Mouse (Mus musculus): ENCODE results near the gene Ccdc40. TPM values are rescaled to one million over a fixed set of nuclear protein-coding genes. Genes with fewer than 3 reads are reported as not detected.
"Not testable (repeated sequence)": the region's sequence is repeated elsewhere in the genome, so short reads cannot be mapped to it uniquely, and the experiment has no call there.

Gene Ccdc40
- polyA plus RNA-seq, 1 experiment from 2014 or later = 18.6 TPM

DNA sequence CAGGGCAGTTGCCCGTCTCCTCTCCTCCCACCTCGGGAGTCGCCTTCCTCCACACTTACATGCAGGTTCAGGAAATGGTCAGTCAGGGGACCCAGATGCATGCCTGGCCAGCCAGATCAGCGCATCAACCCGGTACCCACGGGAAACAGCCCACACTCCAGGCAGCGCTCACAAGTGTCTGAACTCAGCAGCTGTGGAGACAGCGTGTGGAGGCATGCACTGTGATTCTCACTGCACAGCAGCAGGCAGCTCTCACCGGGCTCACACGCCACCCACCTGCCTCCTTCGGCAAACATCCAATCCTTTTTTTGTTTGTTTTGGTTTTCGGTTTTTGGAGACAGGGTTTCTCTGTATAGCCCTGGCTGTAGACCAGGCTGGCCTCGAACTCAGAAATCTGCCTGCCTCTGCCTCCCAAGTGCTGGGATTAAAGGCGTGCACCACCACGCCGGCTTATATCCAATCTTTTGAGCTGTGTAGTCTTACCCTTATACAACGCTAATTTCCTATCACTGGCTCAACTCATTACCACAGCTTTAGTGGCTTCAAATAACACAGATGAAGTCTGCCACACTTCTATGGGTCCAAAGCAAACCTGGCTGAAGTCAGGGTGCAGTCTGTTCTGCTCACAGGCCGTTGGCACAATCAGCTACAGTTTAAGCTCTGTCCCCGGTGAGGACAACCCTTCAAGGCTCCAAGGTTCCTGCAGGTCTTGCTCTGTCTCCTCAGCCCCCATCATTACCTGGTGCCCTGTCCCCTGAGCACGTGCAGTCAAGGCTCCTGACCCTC is 59.0 kb downstream of the Ccdc40 start:
- no peak overlapping the region for H3K9ac ChIP-seq (ENCODE audit: low read length)
- H3K36me3 ChIP-seq (ENCODE audit: control insufficient read depth, insufficient read depth, low read length) = peaks cover 41% of the 10 kb centered on the region
- H3K4me1 ChIP-seq (ENCODE audit: control insufficient read depth, insufficient read depth, low read length) = no peaks in the 10 kb centered on the region
- DNase-seq (ENCODE audit: low spot score, missing footprints) = no peak
- no peaks in the 10 kb centered on the region for H3K9me3 ChIP-seq (ENCODE audit: control insufficient read depth, low read length)
- H3K27me3 ChIP-seq (ENCODE audit: control insufficient read depth, insufficient read depth, low read length) = no peaks in the 10 kb centered on the region
- no peak for ATAC-seq (ENCODE audit: low FRiP score)
- H3K4me3 ChIP-seq (ENCODE audit: low read depth, low read length) = no peak overlapping the region
- WGBS = 93% methylated on average over 20 of the region's 20 CpGs
- no peak overlapping the region for H3K4me2 ChIP-seq
- H3K27ac ChIP-seq (ENCODE audit: low read depth, low read length) = no peak overlapping the region

DNA sequence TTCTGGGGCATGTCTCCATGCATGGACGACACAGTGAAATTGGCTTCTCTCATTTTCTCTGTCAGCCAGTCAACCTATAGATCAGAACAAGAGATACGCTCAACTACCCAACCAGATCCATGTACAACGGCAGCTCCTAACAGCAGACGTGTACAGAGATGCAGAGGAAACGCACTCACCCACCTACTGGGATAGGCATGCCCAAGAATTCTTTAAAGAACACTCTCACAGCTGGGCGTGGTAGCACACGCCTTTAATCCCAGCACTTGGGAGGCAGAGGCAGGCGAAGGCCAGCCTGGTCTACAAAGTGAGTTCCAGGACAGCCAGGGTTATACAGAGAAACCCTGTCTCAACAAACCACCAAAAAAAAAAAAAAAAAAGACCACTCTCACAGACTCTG is 64.5 kb downstream of the Ccdc40 start:
- not testable (repeated sequence) for DNase-seq (ENCODE audit: low spot score, missing footprints); H3K27me3 ChIP-seq (ENCODE audit: control insufficient read depth, insufficient read depth, low read length); ATAC-seq (ENCODE audit: low FRiP score); H3K27ac ChIP-seq (ENCODE audit: low read depth, low read length); H3K4me2 ChIP-seq; H3K9ac ChIP-seq (ENCODE audit: low read length); H3K4me1 ChIP-seq (ENCODE audit: control insufficient read depth, insufficient read depth, low read length); H3K9me3 ChIP-seq (ENCODE audit: control insufficient read depth, low read length); H3K4me3 ChIP-seq (ENCODE audit: low read depth, low read length)
- peaks cover 65% of the 10 kb centered on the region for H3K36me3 ChIP-seq (ENCODE audit: control insufficient read depth, insufficient read depth, low read length)
- 96% methylated on average over 8 of the region's 8 CpGs for WGBS

DNA sequence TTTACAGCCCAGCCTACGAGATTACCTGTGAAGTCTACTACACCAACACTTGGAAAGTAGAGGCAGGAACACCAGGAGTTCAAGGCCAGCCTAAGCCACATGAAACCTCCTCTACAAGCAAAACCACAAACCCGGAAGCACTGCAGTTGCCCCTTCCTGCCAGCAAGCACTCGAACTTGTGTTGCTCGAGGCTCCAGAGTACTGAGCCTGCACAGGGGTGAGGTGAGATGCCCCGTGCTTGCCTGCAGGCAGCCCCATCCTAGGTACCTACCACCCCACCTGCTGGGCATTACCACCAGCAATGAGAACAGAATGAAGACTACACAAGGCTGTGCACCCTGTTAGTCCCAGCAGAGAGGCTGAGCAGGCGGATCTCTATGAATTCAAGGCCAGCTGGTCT is 69.6 kb downstream of the Ccdc40 start:
- Histone ChIP-seq H3K9ac (ENCODE audit: low read length) (no peak overlapping the region; the same call in 1 of the 2 replicates), H3K27ac (ENCODE audit: low read depth, low read length) (no peak overlapping the region), H3K9me3 (ENCODE audit: control insufficient read depth, low read length) (no peaks in the 10 kb centered on the region), H3K4me1 (ENCODE audit: control insufficient read depth, insufficient read depth, low read length) (peaks cover 16% of the 10 kb centered on the region), H3K27me3 (ENCODE audit: control insufficient read depth, insufficient read depth, low read length) (no peaks in the 10 kb centered on the region), H3K36me3 (ENCODE audit: control insufficient read depth, insufficient read depth, low read length) (peaks cover 34% of the 10 kb centered on the region), H3K4me3 (ENCODE audit: low read depth, low read length) (no peak overlapping the region), H3K4me2 (no peak overlapping the region)
- ATAC-seq (ENCODE audit: low FRiP score) (no peak), DNase-seq (ENCODE audit: low spot score, missing footprints) (peak; percentile 78)
- 88% methylated on average over 6 of the region's 6 CpGs for WGBS

DNA sequence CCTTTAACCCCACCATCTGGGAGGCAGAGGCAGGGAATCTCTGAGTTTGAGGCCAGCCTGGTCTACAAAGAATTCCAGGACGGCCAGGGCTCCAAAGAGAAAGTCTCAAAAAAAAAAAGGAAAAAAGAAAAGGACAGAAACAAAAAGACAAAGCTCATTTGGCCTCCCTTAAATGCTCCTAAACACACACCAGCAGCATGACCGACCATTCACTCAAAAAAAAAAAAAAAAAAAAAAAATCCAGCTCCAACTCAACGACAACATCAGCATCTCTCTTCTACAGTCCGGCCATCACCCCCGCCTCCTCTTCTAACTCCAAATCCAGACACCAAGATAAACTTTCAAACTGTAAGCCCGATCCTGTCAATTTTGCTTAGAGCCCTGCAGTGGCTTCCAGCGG is 70.5 kb downstream of the Ccdc40 start:
- WGBS = 22% methylated on average over 7 of the region's 7 CpGs
- ATAC-seq (ENCODE audit: low FRiP score) = no peak

DNA sequence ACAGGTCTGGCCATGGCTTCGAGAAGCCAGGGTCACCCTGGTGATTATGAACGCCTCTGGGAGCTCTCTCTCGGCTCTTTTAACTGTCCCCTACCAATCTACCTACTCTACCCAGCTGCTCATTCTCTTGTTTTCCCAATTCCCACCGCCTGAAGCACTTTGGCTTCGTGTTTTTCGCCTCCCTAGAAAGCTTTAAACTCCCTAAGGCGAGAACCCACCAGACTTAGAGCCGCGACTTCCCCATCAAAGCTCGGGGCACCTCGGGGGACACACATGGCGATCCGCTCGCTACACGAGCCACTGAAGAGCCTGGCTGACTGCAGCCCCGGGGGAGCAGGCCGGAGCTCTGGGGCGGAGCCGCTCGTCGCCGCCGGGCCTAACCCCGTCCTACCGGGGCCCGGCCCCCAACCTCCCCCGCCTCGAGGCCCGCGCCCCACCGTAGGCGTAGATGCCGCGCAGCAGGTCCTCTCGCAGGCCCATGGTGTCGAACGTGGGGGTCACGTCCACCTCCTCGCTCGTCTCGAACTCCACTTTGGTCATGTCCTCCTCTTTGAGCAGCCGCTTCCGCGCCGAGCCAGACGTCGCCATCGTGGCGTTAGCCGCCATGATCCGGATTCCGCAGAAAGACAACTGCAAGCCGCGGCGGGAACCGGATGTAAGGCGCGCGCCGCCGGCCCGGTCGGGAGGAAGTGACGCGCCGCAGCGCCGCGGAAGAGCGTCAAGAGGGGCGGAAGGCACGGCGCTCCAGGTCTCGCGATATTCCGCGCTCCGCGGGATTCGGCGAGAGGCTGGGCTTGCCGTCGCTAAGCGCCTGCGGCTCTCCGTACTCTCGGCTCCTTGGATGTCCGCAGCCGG is 71.2 kb downstream of the Ccdc40 start, which contains the start of gene Eif4a3:
Gene Eif4a3, minus strand, starts transcription at position 699 of the 855 bp plus-strand sequence.
- H3K9ac ChIP-seq (ENCODE audit: low read length) = peak within 1 kb of the TSS; percentile 94
- no peaks in the 10 kb centered on the region for H3K27me3 ChIP-seq (ENCODE audit: control insufficient read depth, insufficient read depth, low read length)
- DNase-seq (ENCODE audit: low spot score, missing footprints) (peak; percentile 100), ATAC-seq (ENCODE audit: low FRiP score) (peak; percentile 96)
- H3K4me3 ChIP-seq (ENCODE audit: low read depth, low read length) = peak within 1 kb of the TSS; percentile 93
- peaks cover 20% of the 10 kb centered on the region for H3K36me3 ChIP-seq (ENCODE audit: control insufficient read depth, insufficient read depth, low read length)
- H3K4me1 ChIP-seq (ENCODE audit: control insufficient read depth, insufficient read depth, low read length) = peaks cover 16% of the 10 kb centered on the region
- H3K27ac ChIP-seq (ENCODE audit: low read depth, low read length) = peak within 1 kb of the TSS; percentile 97
- peak within 1 kb of the TSS; percentile 89 for H3K4me2 ChIP-seq
- no peaks in the 10 kb centered on the region for H3K9me3 ChIP-seq (ENCODE audit: control insufficient read depth, low read length)
- WGBS = under 1% methylated on average over 89 of the region's 89 CpGs

More for the DNA sequence above, 70.5 kb downstream of the Ccdc40 start:
- H3K27ac ChIP-seq (ENCODE audit: low read depth, low read length) = no peak overlapping the region
- H3K36me3 ChIP-seq (ENCODE audit: control insufficient read depth, insufficient read depth, low read length) = peaks cover 27% of the 10 kb centered on the region
- no peaks in the 10 kb centered on the region for H3K27me3 ChIP-seq (ENCODE audit: control insufficient read depth, insufficient read depth, low read length)
- H3K4me1 ChIP-seq (ENCODE audit: control insufficient read depth, insufficient read depth, low read length) = peaks cover 16% of the 10 kb centered on the region
- H3K9ac ChIP-seq (ENCODE audit: low read length) = peak overlapping the region; percentile 94
- peak overlapping the region; percentile 89 for H3K4me2 ChIP-seq
- H3K4me3 ChIP-seq (ENCODE audit: low read depth, low read length) = peak overlapping the region; percentile 93
- H3K9me3 ChIP-seq (ENCODE audit: control insufficient read depth, low read length) = no peaks in the 10 kb centered on the region
- DNase-seq (ENCODE audit: low spot score, missing footprints) = no peak

DNA sequence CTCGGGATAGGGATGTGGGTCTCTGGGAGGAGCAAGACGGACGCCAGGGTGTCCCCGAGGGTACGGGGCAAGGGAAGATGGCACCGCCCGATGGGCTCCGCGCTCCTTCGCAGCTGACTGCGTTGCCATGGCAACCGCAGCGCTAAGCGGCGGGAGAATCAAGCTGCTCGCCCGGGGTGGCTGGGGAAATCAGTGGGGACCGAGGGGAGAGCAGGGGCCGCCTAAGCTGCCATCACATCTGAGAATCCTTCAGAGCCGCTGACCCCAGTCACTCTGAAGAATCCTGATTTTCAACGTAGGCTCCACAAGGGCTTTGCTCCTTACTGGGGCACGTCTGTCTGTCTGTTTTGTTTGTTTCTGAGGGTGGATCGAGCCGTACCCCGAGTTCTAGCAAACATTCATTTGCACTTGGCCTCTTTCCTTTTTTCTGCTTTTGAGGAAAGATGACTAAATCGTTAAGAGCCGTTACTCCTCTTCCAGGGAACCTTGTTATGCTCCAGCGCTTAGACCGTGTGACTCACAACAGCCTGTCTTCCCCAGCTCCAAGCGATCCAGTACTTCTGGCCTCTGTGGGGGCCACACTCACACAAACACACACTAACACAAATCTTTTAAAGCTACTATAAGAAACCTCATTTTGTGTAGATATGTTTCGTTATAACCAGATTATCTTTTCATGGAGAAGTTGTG is 72.0 kb downstream of the Ccdc40 start:
- H3K27ac ChIP-seq (ENCODE audit: low read depth, low read length) = peak overlapping the region; percentile 97
- 0 out of 2 replicates have a peak, but pooled peaks have one; percentile 11 for ATAC-seq (ENCODE audit: low FRiP score)
- WGBS = 1% methylated on average over 31 of the region's 31 CpGs
- peaks cover 14% of the 10 kb centered on the region for H3K36me3 ChIP-seq (ENCODE audit: control insufficient read depth, insufficient read depth, low read length)
- H3K4me3 ChIP-seq (ENCODE audit: low read depth, low read length) = peak overlapping the region; percentile 93
- no peak for DNase-seq (ENCODE audit: low spot score, missing footprints)
- peak overlapping the region; percentile 94 for H3K9ac ChIP-seq (ENCODE audit: low read length)
- H3K4me2 ChIP-seq = peak overlapping the region; percentile 56
- no peaks in the 10 kb centered on the region for H3K9me3 ChIP-seq (ENCODE audit: control insufficient read depth, low read length)
- H3K4me1 ChIP-seq (ENCODE audit: control insufficient read depth, insufficient read depth, low read length) = peaks cover 16% of the 10 kb centered on the region
- H3K27me3 ChIP-seq (ENCODE audit: control insufficient read depth, insufficient read depth, low read length) = no peaks in the 10 kb centered on the region

DNA sequence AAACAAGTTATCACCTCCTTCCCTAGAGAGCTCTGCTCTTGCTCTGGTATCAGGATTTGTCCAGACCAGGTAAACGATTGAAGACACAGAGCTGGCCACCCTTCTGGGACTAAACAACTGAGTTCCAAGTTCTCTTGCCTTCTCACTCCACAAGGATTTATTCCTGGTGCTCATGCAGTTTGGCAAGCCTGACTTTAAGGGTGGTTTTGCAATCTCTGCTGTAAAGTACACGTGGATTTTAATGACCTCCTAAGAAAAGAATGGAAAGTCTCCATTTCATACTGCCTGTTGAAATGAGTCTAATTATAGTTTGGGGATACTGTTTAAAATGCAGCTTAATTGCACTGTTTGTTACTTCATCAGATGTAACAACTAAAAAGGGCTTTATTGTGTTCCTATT is 72.6 kb downstream of the Ccdc40 start:
- no peaks in the 10 kb centered on the region for H3K27me3 ChIP-seq (ENCODE audit: control insufficient read depth, insufficient read depth, low read length)
- no peak for ATAC-seq (ENCODE audit: low FRiP score)
- H3K9ac ChIP-seq (ENCODE audit: low read length) = peak overlapping the region; percentile 94; the same call in 1 of the 2 replicates
- H3K36me3 ChIP-seq (ENCODE audit: control insufficient read depth, insufficient read depth, low read length) = peaks cover 8% of the 10 kb centered on the region
- no peak overlapping the region for H3K27ac ChIP-seq (ENCODE audit: low read depth, low read length)
- no peaks in the 10 kb centered on the region for H3K9me3 ChIP-seq (ENCODE audit: control insufficient read depth, low read length)
- DNase-seq (ENCODE audit: low spot score, missing footprints) = no peak
- H3K4me2 ChIP-seq = peak overlapping the region; percentile 56
- 33% methylated on average over 2 of the region's 2 CpGs for WGBS
- peak overlapping the region; percentile 93; the same call in 1 of the 2 replicates for H3K4me3 ChIP-seq (ENCODE audit: low read depth, low read length)
- peaks cover 16% of the 10 kb centered on the region for H3K4me1 ChIP-seq (ENCODE audit: control insufficient read depth, insufficient read depth, low read length)

DNA sequence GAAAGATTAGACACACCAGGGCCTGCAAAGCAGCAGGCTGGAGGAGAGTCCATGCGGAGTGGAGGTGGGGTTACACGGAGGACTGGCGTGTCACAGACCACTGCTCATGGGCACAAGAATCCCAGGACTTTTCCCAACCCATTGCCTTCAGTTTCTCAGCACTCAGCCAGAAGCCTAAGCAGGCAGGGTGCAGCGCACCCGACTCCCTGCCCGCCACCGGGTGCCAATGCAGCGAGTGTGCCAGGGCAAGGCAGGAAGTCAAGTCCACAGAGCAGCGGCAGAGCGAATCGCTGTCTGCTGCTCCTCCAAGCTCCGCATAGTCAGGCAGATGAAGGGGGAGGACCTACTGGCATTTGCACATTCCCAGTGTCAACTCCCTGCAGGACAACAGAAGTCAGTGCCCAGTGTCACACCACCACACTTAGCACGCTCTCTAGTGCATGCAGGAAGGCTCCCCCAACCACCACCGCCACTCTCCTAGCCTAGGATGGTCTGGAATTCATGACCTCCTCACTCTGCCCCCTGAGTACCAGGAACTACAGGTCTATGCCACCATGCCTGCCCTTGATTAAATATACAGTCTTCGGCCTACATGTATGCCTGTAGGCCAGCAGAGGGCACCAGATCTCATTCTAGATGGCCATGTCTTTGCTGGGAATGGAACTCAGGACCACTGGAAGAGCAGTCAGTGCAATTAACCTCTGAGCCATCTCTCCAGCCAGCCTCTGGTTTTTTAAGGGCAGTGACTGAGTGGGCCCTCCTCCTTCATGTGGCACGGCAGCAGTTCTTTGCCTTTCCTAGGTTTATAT is 76.7 kb downstream of the Ccdc40 start:
- no peak overlapping the region for H3K4me2 ChIP-seq
- 44% methylated on average over 16 of the region's 16 CpGs for WGBS
- H3K36me3 ChIP-seq (ENCODE audit: control insufficient read depth, insufficient read depth, low read length) = no peaks in the 10 kb centered on the region
- H3K9ac ChIP-seq (ENCODE audit: low read length) = no peak overlapping the region
- no peaks in the 10 kb centered on the region for H3K9me3 ChIP-seq (ENCODE audit: control insufficient read depth, low read length)
- no peak overlapping the region for H3K4me3 ChIP-seq (ENCODE audit: low read depth, low read length)
- DNase-seq (ENCODE audit: low spot score, missing footprints) (peak; percentile 92), ATAC-seq (ENCODE audit: low FRiP score) (0 out of 2 replicates have a peak, but pooled peaks have one; percentile 27)
- no peaks in the 10 kb centered on the region for H3K27me3 ChIP-seq (ENCODE audit: control insufficient read depth, insufficient read depth, low read length)
- H3K4me1 ChIP-seq (ENCODE audit: control insufficient read depth, insufficient read depth, low read length) = peaks cover 6% of the 10 kb centered on the region
- no peak overlapping the region for H3K27ac ChIP-seq (ENCODE audit: low read depth, low read length)

Data from midbrain, embryonic 11.5 days (tissue).